Mouse (Mus musculus) urinary bladder, adult 18-20 months (tissue): ENCODE measurements at regions not wholly inside any gene's neighbourhood (a gene's known extent, or its start where the extent isn't known, plus 50 kb on each side); places are given as distances from the start of the nearest gene placed in this dataset.
"Not testable (repeated sequence)": the region's sequence is repeated elsewhere in the genome, so short reads cannot be mapped to it uniquely, and the experiment has no call there.

ENCODE experiments used
- DNase-seq, 2 experiments: peaks; one replicate each; pipeline ENCODE4 v3.0.0; 2022; ENCODE audit warnings: low spot score in 2 of 2, mixed read lengths in 2 of 2

- no peak for DNase-seq
Observed at GRCm38 (mm10) chr8:39833251-39833650, 841.6 kb upstream of the Adam24 start.

- DNase-seq: no peak
Observed at GRCm38 (mm10) chr8:39846854-39847253, 828.0 kb upstream of the Adam24 start.

GRCm38 (mm10) chr8:39862544-39862943 is 812.3 kb upstream of the Adam24 start:
- no peak for DNase-seq

GRCm38 (mm10) chr8:39902251-39902650 is 772.6 kb upstream of the Adam24 start:
- DNase-seq: no peak

- DNase-seq: no peak
Observed at GRCm38 (mm10) chr8:39912926-39913325, 762.0 kb upstream of the Adam24 start.

- no peak for DNase-seq
Observed at GRCm38 (mm10) chr8:39921336-39921735, 753.5 kb upstream of the Adam24 start.

- no peak for DNase-seq
Observed at GRCm38 (mm10) chr8:39923741-39924140, 751.1 kb upstream of the Adam24 start.

- DNase-seq: no peak
Observed at GRCm38 (mm10) chr8:39950178-39950896, 724.5 kb upstream of the Adam24 start.

GRCm38 (mm10) chr8:39954497-39954896 is 720.4 kb upstream of the Adam24 start:
- no peak for DNase-seq

GRCm38 (mm10) chr8:39954924-39955323 is 720.0 kb upstream of the Adam24 start:
- no peak for DNase-seq

- no peak for DNase-seq
Observed at GRCm38 (mm10) chr8:40005207-40005837, 669.6 kb upstream of the Adam24 start.

- DNase-seq: no peak
Observed at GRCm38 (mm10) chr8:40019281-40019943, 655.5 kb upstream of the Adam24 start.

GRCm38 (mm10) chr8:40064145-40064544 is 610.7 kb upstream of the Adam24 start:
- DNase-seq: no peak

- DNase-seq: no peak
Observed at GRCm38 (mm10) chr8:40071131-40071530, 603.7 kb upstream of the Adam24 start.

GRCm38 (mm10) chr8:40080976-40081375 is 593.9 kb upstream of the Adam24 start:
- not testable (repeated sequence) for DNase-seq

- DNase-seq: no peak
Observed at GRCm38 (mm10) chr8:40084129-40084528, 590.7 kb upstream of the Adam24 start.

- DNase-seq: no peak
Observed at GRCm38 (mm10) chr8:40089377-40089776, 585.5 kb upstream of the Adam24 start.

- no peak for DNase-seq
Observed at GRCm38 (mm10) chr8:40124402-40124801, 550.5 kb upstream of the Adam24 start.

- DNase-seq: no peak
Observed at GRCm38 (mm10) chr8:40127141-40127540, 547.7 kb upstream of the Adam24 start.

- DNase-seq: no peak
Observed at GRCm38 (mm10) chr8:40132662-40133257, 542.1 kb upstream of the Adam24 start.

GRCm38 (mm10) chr8:40150911-40151797 is 523.7 kb upstream of the Adam24 start:
- DNase-seq: peak; percentile 6 to 53
